Mouse (Mus musculus): ENCODE measurements around the gene Lipe. TPM values are rescaled to one million over a fixed set of nuclear protein-coding genes. Genes with fewer than 3 reads are reported as not detected.
"Not testable (repeated sequence)": the region's sequence is repeated elsewhere in the genome, so short reads cannot be mapped to it uniquely, and the experiment has no call there.

Lipe gene
- polyA plus RNA-seq, 1 experiment from 2014 or later: 7.0 TPM

DNA sequence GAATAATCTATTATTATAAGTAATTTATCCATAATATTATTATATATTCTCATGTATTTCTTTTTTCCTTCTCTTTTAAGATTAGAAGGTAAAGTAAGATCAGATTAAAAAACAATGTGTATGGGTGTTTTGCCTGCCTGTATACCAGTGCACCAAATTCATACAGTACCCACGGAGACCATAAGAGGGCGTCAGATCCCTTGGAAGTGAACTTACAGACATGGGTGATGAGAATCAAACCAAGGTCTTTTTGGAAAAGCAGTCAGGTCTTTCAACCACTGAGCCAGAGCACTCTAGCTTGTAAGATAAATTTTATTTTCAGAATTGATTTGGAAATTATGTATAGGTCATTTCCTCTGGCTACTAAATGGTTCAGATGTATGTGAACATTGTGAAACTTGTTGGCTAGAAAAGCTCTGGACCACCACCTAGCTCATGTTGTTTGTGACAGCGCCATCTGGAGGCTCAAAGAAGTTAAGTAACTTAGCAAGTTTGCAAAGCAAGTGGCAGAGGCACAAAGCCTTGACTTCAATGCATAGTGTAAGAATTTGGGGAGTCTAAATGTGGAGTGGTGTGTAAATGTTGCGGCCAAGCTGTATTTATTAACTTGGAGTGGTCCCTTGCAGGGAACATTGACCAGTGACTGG is 10.7 kb upstream of the Lipe start:
- H3K9me3 ChIP-seq: no peaks in the 10 kb centered on the region
- H3K9ac ChIP-seq: no peak overlapping the region
- no peaks in the 10 kb centered on the region for H3K27me3 ChIP-seq (replicated peaks)

GRCm38 (mm10) chr7:25406468-25406867 is 8.0 kb upstream of the Lipe start:
- no peak for ATAC-seq
- 0 out of 2 replicates have a peak, but pooled peaks cover 2% of the 10 kb centered on the region for H3K4me1 ChIP-seq (replicated peaks)

More for the DNA sequence above, 10.7 kb upstream of the Lipe start:
- Histone ChIP-seq H3K4me1 (replicated peaks) (no peaks in the 10 kb centered on the region), H3K4me3 (replicated peaks) (no peak overlapping the region), H3K4me2 (replicated peaks) (no peak overlapping the region), H3K27ac (no peak overlapping the region), H3K36me3 (no peaks in the 10 kb centered on the region)
- 57% methylated on average over 4 of the region's 4 CpGs for WGBS
- no peak for ATAC-seq

GRCm38 (mm10) chr7:25402671-25403101 is 4.2 kb upstream of the Lipe start:
- Histone ChIP-seq H3K9me3 (no peaks in the 10 kb centered on the region), H3K9ac (no peak overlapping the region), H3K4me1 (replicated peaks) (0 out of 2 replicates have a peak, but pooled peaks cover 2% of the 10 kb centered on the region), H3K4me2 (replicated peaks) (no peak overlapping the region), H3K27ac (no peak overlapping the region), H3K27me3 (replicated peaks) (no peaks in the 10 kb centered on the region), H3K36me3 (no peaks in the 10 kb centered on the region), H3K4me3 (replicated peaks) (no peak overlapping the region)
- peak; percentile 83 for ATAC-seq
- WGBS: 3% methylated on average over 2 of the region's 2 CpGs

More at GRCm38 (mm10) chr7:25406468-25406867, 8.0 kb upstream of the Lipe start:
- WGBS: 67% methylated on average over 7 of the region's 7 CpGs
- H3K27ac ChIP-seq: no peak overlapping the region
- no peaks in the 10 kb centered on the region for H3K9me3 ChIP-seq
- H3K9ac ChIP-seq: no peak overlapping the region
- no peak overlapping the region for H3K4me3 ChIP-seq (replicated peaks)
- no peaks in the 10 kb centered on the region for H3K27me3 ChIP-seq (replicated peaks)
- no peaks in the 10 kb centered on the region for H3K36me3 ChIP-seq
- no peak overlapping the region for H3K4me2 ChIP-seq (replicated peaks)

GRCm38 (mm10) chr7:25401986-25402385 is 3.5 kb upstream of the Lipe start:
- H3K9ac ChIP-seq: no peak overlapping the region
- H3K27ac ChIP-seq: no peak overlapping the region
- no peak overlapping the region for H3K4me2 ChIP-seq (replicated peaks)
- WGBS: 54% methylated on average over 5 of the region's 5 CpGs
- 0 out of 2 replicates have a peak, but pooled peaks cover 2% of the 10 kb centered on the region for H3K4me1 ChIP-seq (replicated peaks)
- H3K4me3 ChIP-seq (replicated peaks): no peak overlapping the region
- H3K36me3 ChIP-seq: no peaks in the 10 kb centered on the region
- H3K27me3 ChIP-seq (replicated peaks): no peaks in the 10 kb centered on the region
- no peak; the same call in 1 of the 2 replicates for ATAC-seq
- no peaks in the 10 kb centered on the region for H3K9me3 ChIP-seq

DNA sequence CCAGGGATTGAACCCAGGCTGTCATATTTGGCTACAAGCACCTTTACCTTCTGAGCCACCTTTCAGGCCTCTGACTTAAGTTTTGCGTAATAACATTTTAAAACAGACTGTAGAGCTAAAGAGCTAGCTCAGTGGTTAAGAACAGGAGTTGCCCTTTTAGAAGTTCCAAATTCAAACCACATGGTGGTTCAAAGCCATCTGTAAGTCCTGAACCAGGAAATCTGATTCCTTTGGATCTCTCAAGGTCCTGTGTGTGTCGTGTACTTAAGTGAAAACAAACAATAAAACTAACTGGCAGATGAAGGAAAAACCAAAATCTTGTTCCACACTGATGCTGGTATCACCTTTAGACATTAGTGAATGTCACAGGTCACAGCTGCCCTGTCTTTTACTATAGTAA is 3.0 kb upstream of the Lipe start:
- H3K4me3 ChIP-seq (replicated peaks): no peak overlapping the region
- H3K36me3 ChIP-seq: no peaks in the 10 kb centered on the region
- no peaks in the 10 kb centered on the region for H3K9me3 ChIP-seq
- 0 out of 2 replicates have a peak, but pooled peaks cover 2% of the 10 kb centered on the region for H3K4me1 ChIP-seq (replicated peaks)
- WGBS: 57% methylated on average over 2 of the region's 2 CpGs
- H3K27me3 ChIP-seq (replicated peaks): no peaks in the 10 kb centered on the region
- H3K4me2 ChIP-seq (replicated peaks): no peak overlapping the region
- no peak overlapping the region for H3K27ac ChIP-seq
- no peak overlapping the region for H3K9ac ChIP-seq
- ATAC-seq: no peak

- H3K4me2 ChIP-seq (replicated peaks); H3K27ac ChIP-seq; H3K9me3 ChIP-seq; H3K9ac ChIP-seq; H3K36me3 ChIP-seq; H3K27me3 ChIP-seq (replicated peaks); ATAC-seq; H3K4me3 ChIP-seq (replicated peaks): not testable (repeated sequence)
- H3K4me1 ChIP-seq (replicated peaks): peaks cover 12% of the 10 kb centered on the region
These were observed 518 bp upstream of the Lipe start for GRCm38 (mm10) chr7:25399028-25399427.

GRCm38 (mm10) chr7:25396621-25397020 is 1.9 kb downstream of the Lipe start:
- no peak overlapping the region for H3K9ac ChIP-seq
- H3K4me1 ChIP-seq (replicated peaks): peaks cover 23% of the 10 kb centered on the region
- H3K4me3 ChIP-seq (replicated peaks): no peak overlapping the region; the same call in 1 of the 2 replicates
- H3K4me2 ChIP-seq (replicated peaks): peak overlapping the region; percentile 71; the same call in 1 of the 2 replicates
- no peak overlapping the region for H3K27ac ChIP-seq
- no peaks in the 10 kb centered on the region for H3K36me3 ChIP-seq
- H3K9me3 ChIP-seq: no peaks in the 10 kb centered on the region
- H3K27me3 ChIP-seq (replicated peaks): no peaks in the 10 kb centered on the region
- WGBS: 89% methylated on average over 14 of the region's 14 CpGs
- no peak for ATAC-seq

DNA sequence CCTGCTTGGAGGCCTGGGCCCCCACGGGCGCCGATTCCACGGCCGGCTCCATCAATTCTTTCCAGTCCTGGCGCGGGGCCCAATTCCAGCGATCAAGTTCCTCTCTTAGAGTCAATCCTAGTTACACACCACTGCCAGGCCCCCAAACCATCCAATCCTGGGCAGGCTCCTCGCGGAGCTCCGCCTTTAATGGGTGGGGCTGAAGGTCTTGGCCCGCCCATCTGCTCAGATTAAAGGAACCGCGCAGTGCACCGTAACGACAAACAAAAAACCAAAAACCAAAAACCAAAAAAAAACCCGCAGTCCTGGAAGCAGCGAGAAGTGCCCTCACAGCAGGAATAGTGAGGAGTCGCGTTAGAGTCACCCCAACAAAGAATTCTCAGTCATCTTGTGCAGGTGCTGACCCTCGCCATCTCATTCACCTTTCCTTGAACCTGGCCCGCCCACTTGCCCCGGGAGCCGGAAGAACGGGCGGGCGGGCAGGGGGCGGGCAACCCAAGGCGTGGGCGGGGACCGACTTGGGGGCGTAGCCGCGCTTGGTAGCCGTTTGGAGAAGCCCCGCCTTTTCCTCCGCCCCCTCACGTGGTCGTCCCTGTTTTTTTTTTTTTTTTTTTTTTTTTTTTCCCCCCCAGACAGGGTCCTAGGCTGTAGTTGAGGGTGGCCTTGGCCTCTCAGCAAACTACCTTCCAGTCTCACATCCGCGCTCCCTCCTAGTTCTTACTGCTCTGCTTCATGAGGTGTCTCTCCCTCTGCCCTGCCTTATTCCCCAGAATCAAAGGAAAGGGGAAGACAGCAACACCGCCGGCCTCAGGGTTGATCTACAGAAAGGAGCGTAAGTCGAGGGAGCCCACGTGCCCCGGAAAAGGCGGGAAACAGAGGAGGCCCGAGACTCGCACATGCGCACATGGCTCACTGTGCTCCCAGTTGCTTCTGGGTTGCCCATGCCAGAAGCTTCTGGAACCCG is 2.7 kb downstream of the Lipe start:
- Histone ChIP-seq H3K4me1 (replicated peaks) (peaks cover 29% of the 10 kb centered on the region), H3K9me3 (no peaks in the 10 kb centered on the region), H3K27me3 (replicated peaks) (no peaks in the 10 kb centered on the region), H3K4me3 (replicated peaks) (peak overlapping the region; percentile 54), H3K4me2 (replicated peaks) (peak overlapping the region; percentile 71), H3K27ac (peak overlapping the region; percentile 54), H3K9ac (peak overlapping the region; percentile 60), H3K36me3 (no peaks in the 10 kb centered on the region)
- 4% methylated on average over 52 of the region's 52 CpGs for WGBS
- peak; percentile 98 for ATAC-seq

GRCm38 (mm10) chr7:25395186-25395557 is 3.3 kb downstream of the Lipe start:
- Histone ChIP-seq H3K36me3 (no peaks in the 10 kb centered on the region), H3K9ac (peak overlapping the region; percentile 60), H3K4me3 (replicated peaks) (peak overlapping the region; percentile 54), H3K4me2 (replicated peaks) (peak overlapping the region; percentile 71), H3K9me3 (no peaks in the 10 kb centered on the region), H3K27ac (peak overlapping the region; percentile 19), H3K4me1 (replicated peaks) (peaks cover 36% of the 10 kb centered on the region), H3K27me3 (replicated peaks) (no peaks in the 10 kb centered on the region)
- peak; percentile 24 for ATAC-seq
- 0% methylated on average over 22 of the region's 22 CpGs for WGBS

DNA sequence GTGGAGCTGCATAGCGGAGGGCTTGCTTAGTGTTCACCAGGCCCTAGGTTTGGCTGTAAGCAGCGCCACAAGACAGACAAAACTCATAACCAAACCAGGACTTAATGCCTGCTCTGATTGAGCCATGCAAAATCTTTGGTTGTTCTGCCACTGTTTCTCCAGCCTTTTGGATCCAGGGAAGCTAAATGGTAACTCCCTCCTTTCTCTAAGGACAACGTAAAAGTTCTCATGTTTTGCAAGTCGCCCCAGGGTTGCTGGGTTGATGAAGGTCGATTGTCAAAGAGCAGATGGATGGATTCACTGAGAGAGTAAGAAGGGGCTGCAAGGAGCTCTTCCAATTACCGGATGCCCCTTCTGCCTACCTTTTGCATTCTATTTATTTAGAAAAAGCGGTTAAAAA is 3.8 kb downstream of the Lipe start:
- Histone ChIP-seq H3K4me1 (replicated peaks) (peaks cover 40% of the 10 kb centered on the region), H3K4me2 (replicated peaks) (peak overlapping the region; percentile 71), H3K36me3 (no peaks in the 10 kb centered on the region), H3K9ac (peak overlapping the region; percentile 60), H3K4me3 (replicated peaks) (peak overlapping the region; percentile 54), H3K27me3 (replicated peaks) (no peaks in the 10 kb centered on the region), H3K27ac (no peak overlapping the region), H3K9me3 (no peaks in the 10 kb centered on the region)
- 14% methylated on average over 7 of the region's 7 CpGs for WGBS
- ATAC-seq: no peak

DNA sequence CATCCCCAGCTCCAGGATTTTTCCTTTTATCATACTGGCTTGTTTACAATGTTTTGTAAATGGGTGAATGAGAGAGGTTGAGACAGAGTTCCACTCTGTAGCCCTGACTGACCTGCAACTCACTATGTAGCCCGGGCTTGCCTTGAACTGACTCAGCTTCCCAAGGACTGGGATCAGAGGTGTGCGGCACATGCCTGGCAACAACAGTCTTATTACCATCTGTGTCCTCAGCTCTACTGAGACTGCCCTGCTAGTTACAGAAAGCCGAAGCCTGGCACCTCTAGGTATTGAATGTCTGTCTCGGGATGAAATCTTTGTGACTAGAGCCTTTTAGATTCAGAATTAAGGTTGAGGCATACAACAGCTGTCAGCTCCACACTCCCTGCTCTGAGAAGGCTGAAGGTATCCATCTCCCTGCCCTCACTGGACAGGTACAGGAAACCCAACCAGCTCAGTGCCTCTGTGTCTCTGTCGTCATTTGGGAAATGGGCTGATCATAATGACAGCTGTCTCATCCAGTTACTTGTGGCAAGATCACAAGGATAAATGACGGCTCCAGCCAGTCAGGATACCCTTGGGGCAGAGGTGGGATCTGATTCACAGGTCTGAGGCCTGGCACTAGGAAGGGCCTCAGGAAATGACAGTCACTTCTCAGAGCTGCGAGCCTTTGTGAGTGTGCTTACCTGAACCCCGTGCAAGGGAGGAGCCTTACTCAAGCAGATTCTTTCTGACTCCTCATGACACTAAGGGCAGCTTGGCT is 4.9 kb downstream of the Lipe start:
- WGBS: 78% methylated on average over 8 of the region's 8 CpGs
- H3K4me3 ChIP-seq (replicated peaks): no peak overlapping the region
- no peak for ATAC-seq
- no peaks in the 10 kb centered on the region for H3K9me3 ChIP-seq
- H3K4me2 ChIP-seq (replicated peaks): peak overlapping the region; percentile 71
- H3K9ac ChIP-seq: no peak overlapping the region
- H3K36me3 ChIP-seq: no peaks in the 10 kb centered on the region
- H3K4me1 ChIP-seq (replicated peaks): peaks cover 46% of the 10 kb centered on the region
- H3K27ac ChIP-seq: no peak overlapping the region
- no peaks in the 10 kb centered on the region for H3K27me3 ChIP-seq (replicated peaks)

GRCm38 (mm10) chr7:25392851-25393250 is 5.7 kb downstream of the Lipe start:
- Histone ChIP-seq H3K27ac (no peak overlapping the region), H3K4me3 (replicated peaks) (no peak overlapping the region), H3K36me3 (no peaks in the 10 kb centered on the region), H3K27me3 (replicated peaks) (no peaks in the 10 kb centered on the region), H3K4me2 (replicated peaks) (no peak overlapping the region), H3K9ac (no peak overlapping the region), H3K9me3 (no peaks in the 10 kb centered on the region), H3K4me1 (replicated peaks) (peaks cover 46% of the 10 kb centered on the region)
- ATAC-seq: no peak
- WGBS: 67% methylated on average over 7 of the region's 7 CpGs
